Mouse (Mus musculus) kidney, embryonic 16.5 days (tissue): ENCODE data around the gene Poll. TPM values are rescaled to one million over a fixed set of nuclear protein-coding genes. Genes with fewer than 3 reads are reported as not detected.
"Not testable (repeated sequence)": the region's sequence is repeated elsewhere in the genome, so short reads cannot be mapped to it uniquely, and the experiment has no call there.

Experiments used
- ATAC-seq: fragments of 200-750 bp; cut with Nextera tagmentation; 2 replicates; pipeline ENCODE4 v1.8.0; 2017; ENCODE audit warnings: moderate TSS enrichment; ENCODE audit not compliant: low FRiP score, low TSS enrichment
- H3K27ac ChIP-seq: fragments of 300-500 bp; sonication (generic); 2 replicates; pipeline ENCODE4 v1.5.1; 2014; ENCODE audit warnings: low read length
- H3K27me3 ChIP-seq: fragments of 300-500 bp; sonication (generic); 2 replicates; pipeline ENCODE4 v1.6.1; 2014; ENCODE audit warnings: low read length, control low read depth, mixed read lengths; ENCODE audit not compliant: insufficient read depth
- H3K36me3 ChIP-seq: fragments of 300-500 bp; sonication (generic); 2 replicates; pipeline ENCODE4 v1.6.1; 2014; ENCODE audit warnings: low read length, control low read depth, mixed read lengths; ENCODE audit not compliant: insufficient read depth
- H3K4me1 ChIP-seq: fragments of 300-500 bp; sonication (generic); 2 replicates; pipeline ENCODE4 v1.6.1; 2014; ENCODE audit warnings: low read length, control low read depth, mixed read lengths; ENCODE audit not compliant: insufficient read depth
- H3K4me2 ChIP-seq: fragments of 300-500 bp; sonication (generic); replicated peaks from 2 replicates; pipeline ENCODE4 v1.6.1; 2014; ENCODE audit warnings: low read depth, low read length
- H3K4me3 ChIP-seq: fragments of 300-500 bp; sonication (generic); 2 replicates; pipeline ENCODE4 v1.5.1; 2014; ENCODE audit warnings: mild to moderate bottlenecking, low read length
- H3K9ac ChIP-seq: fragments of 300-500 bp; sonication (generic); replicated peaks from 2 replicates; pipeline ENCODE4 v1.6.1; 2014; ENCODE audit warnings: low read length
- H3K9me3 ChIP-seq: fragments of 300-500 bp; sonication (generic); 2 replicates; pipeline ENCODE4 v1.6.1; 2016; ENCODE audit warnings: low read length, control low read depth
- WGBS: fragments of 180-500 bp; shearing (Covaris S2); extraction: QIAGEN DNeasy Blood & Tissue Kit; methylation state at CpG from one replicate; pipeline ENCODE4 v1.1.7; 2014; 5-methylcytosine and 5-hydroxymethylcytosine counted together
- polyA plus RNA-seq: library from polyadenylated mRNA; unstranded; fragments of >200 nt; fragmentation: Nextera tagmentation; extraction: Ambion mirVana; gene quantifications from 2 replicates; pipeline ENCODE4 v1.2.1, GENCODE M21; 2015

Poll gene
- polyA plus RNA-seq, 1 experiment from 2014 or later, result 20.4 TPM

DNA sequence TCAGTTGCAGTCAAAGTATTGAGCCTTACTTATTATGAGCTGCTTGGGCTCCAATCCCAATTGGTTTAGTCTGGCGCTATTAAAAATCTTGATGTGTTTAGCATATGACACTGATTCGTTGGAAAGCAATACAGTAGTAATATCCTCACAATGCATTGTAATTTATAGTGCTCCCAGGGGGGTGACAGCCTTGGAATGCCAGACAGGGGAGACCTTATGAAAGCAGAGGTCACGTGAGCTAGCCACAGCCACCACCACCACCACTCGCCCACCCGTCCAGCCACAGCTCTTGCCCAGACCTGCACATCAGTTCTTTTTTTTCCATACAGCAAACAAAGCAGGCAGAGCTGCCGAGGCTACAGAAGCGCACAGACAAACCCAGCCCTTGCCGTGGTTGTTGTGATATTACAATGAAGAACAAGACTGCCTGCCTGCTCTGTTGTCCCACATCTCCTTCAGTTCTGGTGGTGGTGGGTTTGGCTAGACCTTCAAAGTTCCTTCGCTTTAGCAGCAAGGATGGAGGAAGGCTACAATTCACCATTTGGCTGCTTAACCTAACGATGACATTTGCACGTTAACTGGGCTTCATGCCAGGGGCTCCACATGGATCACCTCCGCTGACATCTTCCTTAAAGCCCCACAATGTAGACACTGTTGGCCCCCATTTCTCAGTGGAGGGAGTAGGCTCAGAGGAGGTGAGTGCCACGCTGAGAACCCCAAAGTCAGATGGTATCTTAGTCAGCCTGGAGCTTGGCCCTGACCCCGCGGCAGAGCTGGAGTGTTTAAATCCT is 5.8 kb upstream of the Poll start:
- no peak overlapping the region for H3K4me2 ChIP-seq
- no peaks in the 10 kb centered on the region for H3K36me3 ChIP-seq
- H3K9ac ChIP-seq, result no peak overlapping the region
- WGBS, result 40% methylated on average over 15 of the region's 15 CpGs
- no peaks in the 10 kb centered on the region for H3K27me3 ChIP-seq
- H3K4me3 ChIP-seq, result no peak overlapping the region
- no peaks in the 10 kb centered on the region for H3K9me3 ChIP-seq
- no peak for ATAC-seq
- H3K4me1 ChIP-seq, result peaks cover 30% of the 10 kb centered on the region
- H3K27ac ChIP-seq, result no peak overlapping the region

- Histone ChIP-seq H3K36me3 (peaks cover 23% of the 10 kb centered on the region), H3K4me3 (no peak overlapping the region), H3K27me3 (no peaks in the 10 kb centered on the region), H3K9ac (no peak overlapping the region), H3K9me3 (no peaks in the 10 kb centered on the region), H3K4me1 (peaks cover 17% of the 10 kb centered on the region), H3K4me2 (no peak overlapping the region), H3K27ac (no peak overlapping the region)
- no peak for ATAC-seq
- 95% methylated on average over 11 of the region's 11 CpGs for WGBS
Observed at GRCm38 (mm10) chr19:45554136-45554535, 6.2 kb downstream of the Poll start.

DNA sequence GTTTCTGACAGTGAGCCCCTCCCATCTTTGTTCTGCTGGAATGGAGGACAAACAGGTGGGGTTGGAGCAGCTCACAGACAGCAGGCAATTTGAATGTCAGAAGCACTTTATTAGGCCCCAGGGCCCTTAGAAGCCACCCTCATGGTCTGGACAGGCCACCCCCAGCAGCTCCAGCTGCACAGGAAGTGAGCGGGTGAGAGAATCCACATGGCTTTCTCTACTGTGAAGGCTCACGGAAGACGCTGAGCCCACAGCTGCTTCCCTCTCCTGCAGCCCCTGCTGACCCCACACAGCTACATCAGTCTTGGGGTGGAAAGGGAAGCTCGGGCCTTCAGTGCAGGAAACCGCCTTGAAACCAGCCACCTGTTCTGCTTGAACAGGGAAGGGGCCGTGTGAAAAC is 8.1 kb downstream of the Poll start:
- Histone ChIP-seq H3K27ac (peak overlapping the region; percentile 47), H3K36me3 (peaks cover 20% of the 10 kb centered on the region), H3K4me2 (no peak overlapping the region), H3K9me3 (no peaks in the 10 kb centered on the region), H3K4me3 (no peak overlapping the region), H3K9ac (no peak overlapping the region), H3K4me1 (peaks cover 22% of the 10 kb centered on the region), H3K27me3 (peaks cover 3% of the 10 kb centered on the region; the same call in 1 of the 2 replicates)
- 25% methylated on average over 6 of the region's 6 CpGs for WGBS
- peak; percentile 66 for ATAC-seq

GRCm38 (mm10) chr19:45549948-45550347 is 10.4 kb downstream of the Poll start:
- H3K27me3 ChIP-seq, result peaks cover 18% of the 10 kb centered on the region
- no peaks in the 10 kb centered on the region for H3K9me3 ChIP-seq
- 69% methylated on average over 4 of the region's 4 CpGs for WGBS
- H3K4me2 ChIP-seq, result no peak overlapping the region
- no peak for ATAC-seq
- H3K9ac ChIP-seq, result no peak overlapping the region
- H3K36me3 ChIP-seq, result peaks cover 15% of the 10 kb centered on the region; the same call in 1 of the 2 replicates
- H3K4me1 ChIP-seq, result peaks cover 22% of the 10 kb centered on the region
- H3K4me3 ChIP-seq, result no peak overlapping the region
- no peak overlapping the region for H3K27ac ChIP-seq

GRCm38 (mm10) chr19:45549128-45549915 is 11.0 kb downstream of the Poll start:
- peaks cover 26% of the 10 kb centered on the region for H3K4me1 ChIP-seq
- H3K9ac ChIP-seq, result no peak overlapping the region
- WGBS, result 44% methylated on average over 23 of the region's 23 CpGs
- H3K27ac ChIP-seq, result no peak overlapping the region
- peaks cover 18% of the 10 kb centered on the region for H3K27me3 ChIP-seq
- H3K4me3 ChIP-seq, result no peak overlapping the region
- no peak for ATAC-seq
- no peak overlapping the region for H3K4me2 ChIP-seq
- H3K36me3 ChIP-seq, result peaks cover 9% of the 10 kb centered on the region; the same call in 1 of the 2 replicates
- H3K9me3 ChIP-seq, result no peaks in the 10 kb centered on the region

- peaks cover 31% of the 10 kb centered on the region for H3K4me1 ChIP-seq
- peak; percentile 20; the same call in 1 of the 2 replicates for ATAC-seq
Observed at GRCm38 (mm10) chr19:45548196-45548595, 12.1 kb downstream of the Poll start.

GRCm38 (mm10) chr19:45544925-45545321 is 15.4 kb downstream of the Poll start:
- peak; percentile 77 for ATAC-seq
- under 1% methylated on average over 30 of the region's 30 CpGs for WGBS

More at GRCm38 (mm10) chr19:45548196-45548595, 12.1 kb downstream of the Poll start:
- not testable (repeated sequence) for H3K36me3 ChIP-seq, H3K4me2 ChIP-seq, H3K27ac ChIP-seq, H3K9ac ChIP-seq, H3K9me3 ChIP-seq, H3K4me3 ChIP-seq
- H3K27me3 ChIP-seq, result peaks cover 24% of the 10 kb centered on the region

DNA sequence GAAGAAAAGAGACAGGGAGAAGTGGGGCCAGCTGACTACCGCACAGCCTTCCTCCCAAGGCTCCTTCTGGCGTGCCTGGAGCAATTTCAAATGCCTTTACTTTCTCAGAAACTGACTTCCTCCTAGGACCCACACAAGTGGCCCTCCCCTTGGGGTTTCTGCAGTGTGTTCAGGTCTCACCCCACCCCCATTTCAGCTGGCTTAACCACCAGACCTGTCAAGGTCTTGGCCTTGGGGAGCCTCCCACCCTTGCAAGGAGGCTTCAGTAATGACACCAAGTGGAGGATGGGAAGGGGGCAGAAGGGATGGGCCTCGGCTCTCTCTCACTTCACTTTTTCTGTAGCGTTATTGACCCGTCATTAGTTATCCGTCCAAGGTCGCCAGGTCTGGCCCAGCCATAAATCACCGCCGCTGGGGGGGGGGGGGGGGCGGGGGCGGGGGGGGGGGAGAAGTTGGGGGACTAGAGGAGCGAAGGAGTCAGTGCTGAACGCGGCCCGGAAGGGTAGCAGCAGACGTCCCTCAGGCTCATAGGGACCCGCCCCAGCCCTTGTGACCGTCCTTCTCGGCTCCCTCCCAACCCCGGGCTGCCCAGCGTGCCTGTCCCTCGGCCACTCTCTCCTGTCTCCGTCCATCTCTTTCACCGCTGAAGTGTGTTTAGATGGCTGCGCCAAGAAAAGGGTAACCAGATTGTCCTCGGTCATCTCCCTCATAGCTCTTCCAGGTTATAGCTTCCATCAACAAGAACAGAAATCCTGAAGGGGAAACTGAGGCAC is 16.0 kb downstream of the Poll start:
- no peak for ATAC-seq
- Histone ChIP-seq H3K36me3 (no peaks in the 10 kb centered on the region), H3K4me1 (peaks cover 27% of the 10 kb centered on the region), H3K4me2 (peak overlapping the region; percentile 70), H3K9me3 (no peaks in the 10 kb centered on the region), H3K27ac (no peak overlapping the region), H3K27me3 (peaks cover 57% of the 10 kb centered on the region), H3K9ac (peak overlapping the region; percentile 55), H3K4me3 (peak overlapping the region; percentile 39)
- under 1% methylated on average over 21 of the region's 26 CpGs for WGBS

More at GRCm38 (mm10) chr19:45544925-45545321, 15.4 kb downstream of the Poll start:
- Histone ChIP-seq H3K9ac (peak overlapping the region; percentile 55; the same call in 1 of the 2 replicates), H3K27me3 (peaks cover 52% of the 10 kb centered on the region), H3K36me3 (no peaks in the 10 kb centered on the region), H3K4me3 (peak overlapping the region; percentile 39), H3K4me1 (peaks cover 30% of the 10 kb centered on the region), H3K4me2 (peak overlapping the region; percentile 70), H3K27ac (no peak overlapping the region), H3K9me3 (no peaks in the 10 kb centered on the region)

DNA sequence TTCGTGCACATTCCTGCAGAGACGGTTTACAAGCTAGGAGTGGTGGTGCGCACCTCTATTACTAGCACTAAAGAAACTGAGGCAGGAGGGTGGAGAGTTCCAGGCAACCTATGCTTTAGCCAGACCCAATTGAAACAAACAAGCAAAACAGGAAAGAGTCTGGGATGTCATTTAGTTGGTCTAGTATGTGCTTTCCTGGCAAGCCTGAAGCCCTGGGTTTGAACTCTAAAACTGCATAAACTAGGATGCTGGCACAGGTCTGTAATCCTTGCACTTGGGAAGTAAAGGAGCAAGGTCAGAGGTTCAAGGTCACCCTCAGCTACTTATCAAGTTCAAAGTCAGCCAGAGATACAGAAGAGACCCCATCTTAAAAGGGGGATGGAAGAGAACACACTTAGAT is 18.3 kb downstream of the Poll start:
- peak overlapping the region; percentile 50; the same call in 1 of the 2 replicates for H3K9ac ChIP-seq
- peaks cover 55% of the 10 kb centered on the region for H3K27me3 ChIP-seq

More for the DNA sequence above, 18.3 kb downstream of the Poll start:
- Histone ChIP-seq H3K4me2 (peak overlapping the region; percentile 83), H3K4me3 (peak overlapping the region; percentile 45), H3K27ac (no peak overlapping the region), H3K9me3 (no peaks in the 10 kb centered on the region), H3K36me3 (no peaks in the 10 kb centered on the region), H3K4me1 (peaks cover 20% of the 10 kb centered on the region)
- WGBS, result 31% methylated on average over 3 of the region's 3 CpGs
- no peak for ATAC-seq
